ENCODE assay signal across 27 mouse cellular contexts in genomic region chr13:35482340-35482739, GRCm38 (mm10).
DNase-seq lines count a peak whose midpoint lies in the region; ATAC-seq and TF ChIP-seq lines count a peak whose summit lies in the region.
"Had no signal": no experiment of that assay in that cellular context is flagged by ENCODE, and none has a peak within 500 bp of the region (broad histone marks: within the 10 kb centered on the region; RNA-seq: fewer than 3 reads in every experiment).

No protein-coding gene starts in this region.

- H3K9me3 ChIP-seq in midbrain, postnatal 0 days (ENCODE audit: low read length), result no peaks in the 10 kb centered on the region
- H3K9me3 ChIP-seq: embryonic facial prominence, embryonic 13.5 days; embryonic facial prominence, embryonic 15.5 days; forebrain, embryonic 10.5 days; forebrain, embryonic 12.5 days; forebrain, embryonic 15.5 days; G1E had no signal

- peak; percentile 45 for DNase-seq in liver, adult 2 months (ENCODE audit: extremely low read depth, low read depth, low spot score)
- DNase-seq in liver, result no peak
- no peak for DNase-seq in cerebellum, adult 9-11 months
- DNase-seq in midbrain, postnatal 0 days (ENCODE audit: low spot score), result no peak
- DNase-seq: adrenal gland, adult 8-10 months; adrenal gland, postnatal 14 days; adrenal gland, postnatal 36 days; B cell, adult 2 months; cerebellum, adult 11-12 months; cerebellum, adult 2 months; cerebellum, adult 9-10 months; cerebellum, postnatal 14 days; cerebellum, postnatal 36 days; embryo, embryonic 11 days; forebrain, postnatal 0 days had no signal

- H3K9ac ChIP-seq in liver, adult 2 months (ENCODE audit: low read depth, low read length), result no peak overlapping the region
- no peak overlapping the region for H3K9ac ChIP-seq in midbrain, postnatal 0 days (replicated peaks; ENCODE audit: low read length, poor library complexity, severe bottlenecking)
- H3K9ac ChIP-seq: embryonic facial prominence, embryonic 13.5 days; embryonic facial prominence, embryonic 15.5 days; forebrain, embryonic 12.5 days; forebrain, embryonic 15.5 days; forebrain, postnatal 0 days had no signal

- ATAC-seq in megakaryocyte progenitor cell, adult 5-6 weeks (replicated peaks; ENCODE audit: poor library complexity), result peak; percentile 44; the same call in 1 of the 2 replicates
- no peak for ATAC-seq in midbrain, postnatal 0 days (ENCODE audit: low FRiP score)
- ATAC-seq: activated CD4-positive, CD25-positive, alpha-beta regulatory T cell, adult 4 months; CD4-positive, CD25-positive, alpha-beta regulatory T cell, adult 4 months; forebrain, embryonic 15.5 days; forebrain, postnatal 0 days; Patski had no signal

- TF ChIP-seq POLR2A in liver, adult 2 months (IDR thresholded peaks at IDR 0.05; ENCODE audit: extremely low read depth, insufficient read depth, low read length), result no peak

- no peaks in the 10 kb centered on the region for H3K36me3 ChIP-seq in liver, adult 2 months (ENCODE audit: control insufficient read depth, insufficient read depth, low read length)
- H3K36me3 ChIP-seq in midbrain, postnatal 0 days (ENCODE audit: insufficient read depth, low read length), result no peaks in the 10 kb centered on the region
- H3K36me3 ChIP-seq: embryonic facial prominence, embryonic 13.5 days; embryonic facial prominence, embryonic 15.5 days; forebrain, embryonic 10.5 days; forebrain, embryonic 12.5 days; forebrain, embryonic 15.5 days; G1E had no signal

- no peaks in the 10 kb centered on the region for H3K4me1 ChIP-seq in liver, adult 2 months (ENCODE audit: control insufficient read depth, insufficient read depth, low read length)
- no peaks in the 10 kb centered on the region for H3K4me1 ChIP-seq in midbrain, postnatal 0 days (ENCODE audit: insufficient read depth, low read length)
- H3K4me1 ChIP-seq: forebrain, embryonic 10.5 days; forebrain, embryonic 12.5 days; forebrain, embryonic 15.5 days had no signal

- H3K27ac ChIP-seq in liver, adult 2 months (replicated peaks; ENCODE audit: insufficient read depth, low read depth, low read length), result no peak overlapping the region
- H3K27ac ChIP-seq in midbrain, postnatal 0 days (ENCODE audit: low read depth, low read length), result no peak overlapping the region
- H3K27ac ChIP-seq: embryonic facial prominence, embryonic 13.5 days; embryonic facial prominence, embryonic 15.5 days; forebrain, embryonic 10.5 days; forebrain, embryonic 12.5 days; forebrain, embryonic 15.5 days had no signal

- H3K27me3 ChIP-seq in liver, adult 2 months (ENCODE audit: control insufficient read depth, insufficient read depth, low read length), result no peaks in the 10 kb centered on the region
- no peaks in the 10 kb centered on the region for H3K27me3 ChIP-seq in midbrain, postnatal 0 days (ENCODE audit: insufficient read depth, low read length)
- H3K27me3 ChIP-seq: CH12.LX; embryonic facial prominence, embryonic 13.5 days; embryonic facial prominence, embryonic 15.5 days; forebrain, embryonic 12.5 days; forebrain, embryonic 15.5 days; Patski had no signal

- WGBS in liver, adult 2 months, result 67% methylated on average over 4 of the region's 4 CpGs
- 87% methylated on average over 4 of the region's 4 CpGs for WGBS in midbrain, postnatal 0 days

- no peak for TF ChIP-seq CTCF in liver, adult 2 months (IDR thresholded peaks at IDR 0.05; ENCODE audit: low read depth, low read length)
- TF ChIP-seq CTCF in midbrain, postnatal 0 days (IDR thresholded peaks at IDR 0.05), result no peak

- H3K79me2 ChIP-seq in liver, adult 2 months (ENCODE audit: control insufficient read depth, insufficient read depth, low read length), result no peaks in the 10 kb centered on the region

- no peak overlapping the region for H3K4me2 ChIP-seq in midbrain, postnatal 0 days (ENCODE audit: low read depth, low read length, poor library complexity, severe bottlenecking)
- H3K4me2 ChIP-seq: embryonic facial prominence, embryonic 13.5 days; embryonic facial prominence, embryonic 15.5 days; forebrain, embryonic 12.5 days; forebrain, embryonic 15.5 days had no signal

- H3K4me3 ChIP-seq in liver, adult 2 months (ENCODE audit: insufficient read depth, low read depth, low read length), result no peak overlapping the region
- no peak overlapping the region for H3K4me3 ChIP-seq in midbrain, postnatal 0 days (ENCODE audit: low read depth, low read length)
- H3K4me3 ChIP-seq: embryonic facial prominence, embryonic 13.5 days; embryonic facial prominence, embryonic 15.5 days; erythroblast, embryonic 14.5 days; forebrain, embryonic 10.5 days; forebrain, embryonic 12.5 days; forebrain, embryonic 15.5 days had no signal
